Mouse (Mus musculus): ENCODE measurements at regions not wholly inside any gene's neighbourhood (a gene's known extent, or its start where the extent isn't known, plus 50 kb on each side); places are given as distances from the start of the nearest gene placed in this dataset.

- DNase-seq (ENCODE audit: low read depth in 1 of 2, low spot score in 2 of 2): no peak
- Histone ChIP-seq H3K27me3 (ENCODE audit: control insufficient read depth, insufficient read depth, low read length) (no peaks in the 10 kb centered on the region), H3K4me1 (ENCODE audit: control insufficient read depth, insufficient read depth, insufficient read length) (no peaks in the 10 kb centered on the region), H3K27ac (ENCODE audit: insufficient read depth, low read length) (no peak overlapping the region), H3K36me3 (ENCODE audit: control insufficient read depth, insufficient read depth, low read length) (no peaks in the 10 kb centered on the region), H3K4me3 (ENCODE audit: extremely low read depth, insufficient read depth, insufficient read length) (no peak overlapping the region)
- 50% methylated on average over 4 of the region's 4 CpGs for WGBS
- no peak for TF ChIP-seq POLR2A (IDR thresholded peaks at IDR 0.05; ENCODE audit: low read depth, low read length)
- no peak for TF ChIP-seq CTCF (IDR thresholded peaks at IDR 0.05; ENCODE audit: extremely low read depth, insufficient read depth, insufficient read length, insufficient replicate concordance)
Observed at GRCm38 (mm10) chr2:159645861-159646260, 688.1 kb downstream of the Gm826 start.

- no peak for DNase-seq (ENCODE audit: low read depth in 1 of 2, low spot score in 2 of 2)
- Histone ChIP-seq H3K27me3 (ENCODE audit: control insufficient read depth, insufficient read depth, low read length) (no peaks in the 10 kb centered on the region), H3K4me3 (ENCODE audit: extremely low read depth, insufficient read depth, insufficient read length) (no peak overlapping the region), H3K36me3 (ENCODE audit: control insufficient read depth, insufficient read depth, low read length) (no peaks in the 10 kb centered on the region), H3K4me1 (ENCODE audit: control insufficient read depth, insufficient read depth, insufficient read length) (no peaks in the 10 kb centered on the region), H3K27ac (ENCODE audit: insufficient read depth, low read length) (no peak overlapping the region)
- 90% methylated on average over 2 of the region's 2 CpGs for WGBS
- TF ChIP-seq CTCF (IDR thresholded peaks at IDR 0.05; ENCODE audit: extremely low read depth, insufficient read depth, insufficient read length, insufficient replicate concordance) (no peak), POLR2A (IDR thresholded peaks at IDR 0.05; ENCODE audit: low read depth, low read length) (no peak)
Observed at GRCm38 (mm10) chr2:159646595-159646994, 687.4 kb downstream of the Gm826 start.

- TF ChIP-seq POLR2A (IDR thresholded peaks at IDR 0.05; ENCODE audit: low read depth, low read length): no peak
- TF ChIP-seq CTCF (IDR thresholded peaks at IDR 0.05; ENCODE audit: extremely low read depth, insufficient read depth, insufficient read length, insufficient replicate concordance): no peak
- no peak overlapping the region for H3K4me3 ChIP-seq (ENCODE audit: extremely low read depth, insufficient read depth, insufficient read length)
- H3K36me3 ChIP-seq (ENCODE audit: control insufficient read depth, insufficient read depth, low read length): no peaks in the 10 kb centered on the region
- no peaks in the 10 kb centered on the region for H3K4me1 ChIP-seq (ENCODE audit: control insufficient read depth, insufficient read depth, insufficient read length)
- H3K27ac ChIP-seq (ENCODE audit: insufficient read depth, low read length): no peak overlapping the region
- WGBS: 78% methylated on average over 3 of the region's 3 CpGs
- no peak for DNase-seq (ENCODE audit: low read depth in 1 of 2, low spot score in 2 of 2)
- H3K27me3 ChIP-seq (ENCODE audit: control insufficient read depth, insufficient read depth, low read length): no peaks in the 10 kb centered on the region
Observed at GRCm38 (mm10) chr2:159652243-159652642, 681.7 kb downstream of the Gm826 start.

- H3K27ac ChIP-seq (ENCODE audit: insufficient read depth, low read length): no peak overlapping the region
- 43% methylated on average over 3 of the region's 3 CpGs for WGBS
- H3K4me1 ChIP-seq (ENCODE audit: control insufficient read depth, insufficient read depth, insufficient read length): no peaks in the 10 kb centered on the region
Observed at GRCm38 (mm10) chr2:159676845-159677244, 657.1 kb downstream of the Gm826 start.

GRCm38 (mm10) chr2:159680641-159681040, 653.3 kb downstream of the Gm826 start:
- Histone ChIP-seq H3K27me3 (ENCODE audit: control insufficient read depth, insufficient read depth, low read length) (no peaks in the 10 kb centered on the region), H3K27ac (ENCODE audit: insufficient read depth, low read length) (no peak overlapping the region), H3K4me3 (ENCODE audit: extremely low read depth, insufficient read depth, insufficient read length) (no peak overlapping the region), H3K36me3 (ENCODE audit: control insufficient read depth, insufficient read depth, low read length) (no peaks in the 10 kb centered on the region), H3K4me1 (ENCODE audit: control insufficient read depth, insufficient read depth, insufficient read length) (no peaks in the 10 kb centered on the region)
- no peak for TF ChIP-seq POLR2A (IDR thresholded peaks at IDR 0.05; ENCODE audit: low read depth, low read length)
- no peak for TF ChIP-seq CTCF (IDR thresholded peaks at IDR 0.05; ENCODE audit: extremely low read depth, insufficient read depth, insufficient read length, insufficient replicate concordance)
- 80% methylated on average over 1 of the region's 1 CpGs for WGBS
- no peak for DNase-seq (ENCODE audit: low read depth in 1 of 2, low spot score in 2 of 2)

More at GRCm38 (mm10) chr2:159676845-159677244, 657.1 kb downstream of the Gm826 start:
- H3K36me3 ChIP-seq (ENCODE audit: control insufficient read depth, insufficient read depth, low read length): no peaks in the 10 kb centered on the region
- TF ChIP-seq POLR2A (IDR thresholded peaks at IDR 0.05; ENCODE audit: low read depth, low read length) (no peak), CTCF (IDR thresholded peaks at IDR 0.05; ENCODE audit: extremely low read depth, insufficient read depth, insufficient read length, insufficient replicate concordance) (no peak)
- no peaks in the 10 kb centered on the region for H3K27me3 ChIP-seq (ENCODE audit: control insufficient read depth, insufficient read depth, low read length)
- DNase-seq (ENCODE audit: low read depth in 1 of 2, low spot score in 2 of 2): no peak
- no peak overlapping the region for H3K4me3 ChIP-seq (ENCODE audit: extremely low read depth, insufficient read depth, insufficient read length)

GRCm38 (mm10) chr2:159703100-159703499, 630.9 kb downstream of the Gm826 start:
- no peak overlapping the region for H3K4me3 ChIP-seq (ENCODE audit: extremely low read depth, insufficient read depth, insufficient read length)
- H3K36me3 ChIP-seq (ENCODE audit: control insufficient read depth, insufficient read depth, low read length): no peaks in the 10 kb centered on the region
- TF ChIP-seq CTCF (IDR thresholded peaks at IDR 0.05; ENCODE audit: extremely low read depth, insufficient read depth, insufficient read length, insufficient replicate concordance): no peak
- TF ChIP-seq POLR2A (IDR thresholded peaks at IDR 0.05; ENCODE audit: low read depth, low read length): no peak
- DNase-seq (ENCODE audit: low read depth in 1 of 2, low spot score in 2 of 2): no peak
- H3K4me1 ChIP-seq (ENCODE audit: control insufficient read depth, insufficient read depth, insufficient read length): no peaks in the 10 kb centered on the region
- H3K27ac ChIP-seq (ENCODE audit: insufficient read depth, low read length): no peak overlapping the region
- H3K27me3 ChIP-seq (ENCODE audit: control insufficient read depth, insufficient read depth, low read length): no peaks in the 10 kb centered on the region
- 79% methylated on average over 3 of the region's 3 CpGs for WGBS

- 86% methylated on average over 2 of the region's 2 CpGs for WGBS
- DNase-seq (ENCODE audit: low read depth in 1 of 2, low spot score in 2 of 2): no peak
- H3K4me1 ChIP-seq (ENCODE audit: control insufficient read depth, insufficient read depth, insufficient read length): no peaks in the 10 kb centered on the region
- TF ChIP-seq POLR2A (IDR thresholded peaks at IDR 0.05; ENCODE audit: low read depth, low read length): no peak
- no peaks in the 10 kb centered on the region for H3K27me3 ChIP-seq (ENCODE audit: control insufficient read depth, insufficient read depth, low read length)
- no peaks in the 10 kb centered on the region for H3K36me3 ChIP-seq (ENCODE audit: control insufficient read depth, insufficient read depth, low read length)
- no peak overlapping the region for H3K27ac ChIP-seq (ENCODE audit: insufficient read depth, low read length)
- H3K4me3 ChIP-seq (ENCODE audit: extremely low read depth, insufficient read depth, insufficient read length): no peak overlapping the region
Observed at GRCm38 (mm10) chr2:159708141-159708540, 625.8 kb downstream of the Gm826 start.
